Mouse (Mus musculus) testis, adult 2 months (tissue): ENCODE results near the gene Ccnq. TPM values are rescaled to one million over a fixed set of nuclear protein-coding genes. Genes with fewer than 3 reads are reported as not detected.
A peak's percentile ranks its signal among the peaks of the same experiment; 100 is the strongest.
"Not testable (repeated sequence)": the region's sequence is repeated elsewhere in the genome, so short reads cannot be mapped to it uniquely, and the experiment has no call there.

Source experiments
- H3K27ac ChIP-seq: fragments of 200-500 bp; 2 replicates; pipeline ENCODE4 v1.5.1; 2012; ENCODE audit warnings: low read depth, low read length; ENCODE audit not compliant: control insufficient read depth, insufficient read depth
- H3K27me3 ChIP-seq: fragments of 200-500 bp; 2 replicates; pipeline ENCODE4 v1.6.1; 2012; ENCODE audit warnings: mild to moderate bottlenecking, low read length, moderate library complexity; ENCODE audit not compliant: control insufficient read depth, insufficient read depth
- H3K36me3 ChIP-seq: fragments of 200-500 bp; 2 replicates; pipeline ENCODE4 v1.6.1; 2012; ENCODE audit warnings: mild to moderate bottlenecking, low read length; ENCODE audit not compliant: control insufficient read depth, insufficient read depth
- H3K4me1 ChIP-seq: fragments of 200-500 bp; 2 replicates; pipeline ENCODE4 v1.6.1; 2012; ENCODE audit warnings: low read length; ENCODE audit not compliant: control insufficient read depth, insufficient read depth
- H3K4me3 ChIP-seq: fragments of 200-500 bp; 2 replicates; pipeline ENCODE4 v1.5.1; 2012; ENCODE audit warnings: low read depth, mild to moderate bottlenecking, low read length, moderate library complexity, mixed read lengths; ENCODE audit not compliant: control insufficient read depth
- CTCF ChIP-seq: fragments of 200-500 bp; IDR thresholded peaks from 2 replicates; pipeline ENCODE4 v1.5.1; 2012; ENCODE audit warnings: low read depth, mild to moderate bottlenecking, inconsistent platforms, low read length, moderate library complexity; ENCODE audit not compliant: control insufficient read depth, insufficient read depth, insufficient replicate concordance
- POLR2A ChIP-seq: fragments of 200-500 bp; IDR thresholded peaks from 2 replicates; pipeline ENCODE4 v1.6.1; 2012; ENCODE audit warnings: low read depth, mild to moderate bottlenecking, inconsistent platforms, low read length, moderate library complexity; ENCODE audit not compliant: control insufficient read depth
- polyA plus RNA-seq: library from polyadenylated mRNA; depleted of rRNA; stranded (reverse); fragments of >200 nt; gene quantifications from 2 replicates; pipeline ENCODE4 v1.2.3, GENCODE M21; 2012

Ccnq gene
- polyA plus RNA-seq, 1 experiment, result 16.5 TPM

- H3K4me1 ChIP-seq, result no peaks in the 10 kb centered on the region
- H3K36me3 ChIP-seq, result no peaks in the 10 kb centered on the region
- no peaks in the 10 kb centered on the region for H3K27me3 ChIP-seq
- H3K27ac ChIP-seq, result no peak overlapping the region
- TF ChIP-seq POLR2A (no peak), CTCF (no peak)
- H3K4me3 ChIP-seq, result no peak overlapping the region
Measured at GRCm38 (mm10) chr11:78761086-78761485, 9.6 kb upstream of the Ccnq start.

- no peak overlapping the region for H3K27ac ChIP-seq
- no peaks in the 10 kb centered on the region for H3K36me3 ChIP-seq
- H3K4me3 ChIP-seq, result no peak overlapping the region
- H3K4me1 ChIP-seq, result peaks cover 7% of the 10 kb centered on the region
- TF ChIP-seq POLR2A (no peak), CTCF (no peak)
- H3K27me3 ChIP-seq, result no peaks in the 10 kb centered on the region
Measured at GRCm38 (mm10) chr11:78755299-78755698, 3.8 kb upstream of the Ccnq start.

- not testable (repeated sequence) for H3K4me1 ChIP-seq, H3K27me3 ChIP-seq, H3K36me3 ChIP-seq, H3K4me3 ChIP-seq, H3K27ac ChIP-seq
Measured at GRCm38 (mm10) chr11:78754177-78754576, 2.6 kb upstream of the Ccnq start.

GRCm38 (mm10) chr11:78753183-78753582 lies 1.7 kb upstream of the Ccnq start:
- no peaks in the 10 kb centered on the region for H3K36me3 ChIP-seq

GRCm38 (mm10) chr11:78751843-78752203 lies 294 bp upstream of the Ccnq start:
- TF ChIP-seq POLR2A (no peak), CTCF (no peak)
- Histone ChIP-seq H3K4me3 (peak overlapping the region; percentile 91), H3K27ac (peak overlapping the region; percentile 43; the same call in 1 of the 2 replicates), H3K27me3 (no peaks in the 10 kb centered on the region), H3K36me3 (no peaks in the 10 kb centered on the region), H3K4me1 (peaks cover 7% of the 10 kb centered on the region)

More at GRCm38 (mm10) chr11:78753183-78753582, 1.7 kb upstream of the Ccnq start:
- TF ChIP-seq CTCF, result no peak
- H3K27me3 ChIP-seq, result no peaks in the 10 kb centered on the region
- peaks cover 7% of the 10 kb centered on the region for H3K4me1 ChIP-seq
- no peak overlapping the region for H3K27ac ChIP-seq
- no peak overlapping the region for H3K4me3 ChIP-seq

- Histone ChIP-seq H3K4me1 (peaks cover 5% of the 10 kb centered on the region), H3K4me3 (no peak overlapping the region), H3K27ac (no peak overlapping the region), H3K27me3 (no peaks in the 10 kb centered on the region), H3K36me3 (no peaks in the 10 kb centered on the region)
- TF ChIP-seq CTCF, result no peak
- TF ChIP-seq POLR2A, result no peak
Measured at GRCm38 (mm10) chr11:78746264-78746663, 5.3 kb downstream of the Ccnq start.

GRCm38 (mm10) chr11:78745475-78745874 lies 6.1 kb downstream of the Ccnq start:
- TF ChIP-seq CTCF, result no peak
- TF ChIP-seq POLR2A, result no peak

GRCm38 (mm10) chr11:78742461-78742860 lies 9.1 kb downstream of the Ccnq start:
- Histone ChIP-seq H3K4me1 (no peaks in the 10 kb centered on the region), H3K36me3 (no peaks in the 10 kb centered on the region), H3K4me3 (no peak overlapping the region), H3K27ac (no peak overlapping the region), H3K27me3 (no peaks in the 10 kb centered on the region)
- TF ChIP-seq CTCF (no peak), POLR2A (no peak)

More at GRCm38 (mm10) chr11:78745475-78745874, 6.1 kb downstream of the Ccnq start:
- no peaks in the 10 kb centered on the region for H3K4me1 ChIP-seq
- H3K27ac ChIP-seq, result no peak overlapping the region
- H3K36me3 ChIP-seq, result no peaks in the 10 kb centered on the region
- no peak overlapping the region for H3K4me3 ChIP-seq
- no peaks in the 10 kb centered on the region for H3K27me3 ChIP-seq
